Mouse (Mus musculus) heart, embryonic 16.5 days (tissue): ENCODE measurements around the gene Col5a1. TPM values are rescaled to one million over a fixed set of nuclear protein-coding genes. Genes with fewer than 3 reads are reported as not detected.

Source experiments
- ATAC-seq: fragments of 200-750 bp; cut with Nextera tagmentation; replicated peaks from 2 replicates; pipeline ENCODE4 v1.8.0; 2017; ENCODE audit warnings: moderate number of reproducible peaks; ENCODE audit not compliant: insufficient read depth, low FRiP score; ENCODE audit errors: extremely low read depth
- H3K27ac ChIP-seq: fragments of 300-500 bp; sonication (generic); 2 replicates; pipeline ENCODE4 v1.5.1; 2014; ENCODE audit warnings: mild to moderate bottlenecking, low read length, control low read depth, moderate library complexity
- H3K27me3 ChIP-seq: fragments of 300-500 bp; sonication (generic); 2 replicates; pipeline ENCODE4 v1.6.1; 2014; ENCODE audit warnings: low read length, mixed read lengths; ENCODE audit not compliant: control insufficient read depth, insufficient read depth
- H3K36me3 ChIP-seq: fragments of 300-500 bp; sonication (generic); 2 replicates; pipeline ENCODE4 v1.6.1; 2014; ENCODE audit not compliant: control insufficient read depth, insufficient read depth
- H3K4me1 ChIP-seq: fragments of 300-500 bp; sonication (generic); 2 replicates; pipeline ENCODE4 v1.6.1; 2014; ENCODE audit warnings: low read length, mixed read lengths; ENCODE audit not compliant: control insufficient read depth, insufficient read depth
- H3K4me2 ChIP-seq: fragments of 300-500 bp; sonication (generic); 2 replicates; pipeline ENCODE4 v1.6.1; 2014; ENCODE audit warnings: low read depth, mild to moderate bottlenecking, control low read depth, low read length
- H3K4me3 ChIP-seq: fragments of 300-500 bp; sonication (generic); 2 replicates; pipeline ENCODE4 v1.5.1; 2014; ENCODE audit warnings: mild to moderate bottlenecking, control low read depth, low read length
- H3K9ac ChIP-seq: fragments of 300-500 bp; sonication (generic); 2 replicates; pipeline ENCODE4 v1.6.1; 2014; ENCODE audit warnings: low read length, control low read depth
- H3K9me3 ChIP-seq: fragments of 300-500 bp; sonication (generic); replicated peaks from 2 replicates; pipeline ENCODE4 v1.6.1; 2016; ENCODE audit warnings: low read length; ENCODE audit not compliant: control insufficient read depth
- WGBS: fragments of 180-500 bp; shearing (Covaris S2); extraction: QIAGEN DNeasy Blood & Tissue Kit; methylation state at CpG from one replicate; pipeline ENCODE4 v1.1.7; 2014; 5-methylcytosine and 5-hydroxymethylcytosine counted together
- polyA plus RNA-seq: library from polyadenylated mRNA; unstranded; fragments of >200 nt; fragmentation: Nextera tagmentation; extraction: Ambion mirVana; gene quantifications from 2 replicates; pipeline ENCODE4 v1.2.1, GENCODE M21; 2015

Col5a1 gene
- polyA plus RNA-seq, 1 experiment from 2014 or later: 73.7 TPM

GRCm38 (mm10) chr2:27923718-27924117 lies 37.5 kb downstream of the Col5a1 start:
- Histone ChIP-seq H3K36me3 (no peaks in the 10 kb centered on the region), H3K9ac (no peak overlapping the region), H3K9me3 (no peaks in the 10 kb centered on the region), H3K4me1 (peaks cover 8% of the 10 kb centered on the region), H3K4me2 (no peak overlapping the region), H3K4me3 (no peak overlapping the region), H3K27me3 (no peaks in the 10 kb centered on the region), H3K27ac (no peak overlapping the region)
- 76% methylated on average over 6 of the region's 6 CpGs for WGBS
- ATAC-seq: no peak

GRCm38 (mm10) chr2:27924463-27924862 lies 38.2 kb downstream of the Col5a1 start:
- Histone ChIP-seq H3K4me1 (peaks cover 3% of the 10 kb centered on the region; the same call in 1 of the 2 replicates), H3K4me3 (no peak overlapping the region), H3K27me3 (no peaks in the 10 kb centered on the region), H3K27ac (no peak overlapping the region), H3K36me3 (no peaks in the 10 kb centered on the region), H3K9me3 (no peaks in the 10 kb centered on the region), H3K9ac (no peak overlapping the region), H3K4me2 (no peak overlapping the region)
- ATAC-seq: no peak
- WGBS: 71% methylated on average over 3 of the region's 3 CpGs

- Histone ChIP-seq H3K9me3 (no peaks in the 10 kb centered on the region), H3K4me1 (peaks cover 11% of the 10 kb centered on the region), H3K27ac (no peak overlapping the region), H3K36me3 (no peaks in the 10 kb centered on the region), H3K27me3 (no peaks in the 10 kb centered on the region), H3K9ac (no peak overlapping the region), H3K4me3 (no peak overlapping the region), H3K4me2 (no peak overlapping the region)
- no peak for ATAC-seq
- 41% methylated on average over 7 of the region's 7 CpGs for WGBS
These were observed 40.4 kb downstream of the Col5a1 start for GRCm38 (mm10) chr2:27926478-27927165.

GRCm38 (mm10) chr2:27930471-27931015 lies 44.3 kb downstream of the Col5a1 start:
- no peak overlapping the region for H3K4me2 ChIP-seq
- H3K4me3 ChIP-seq: no peak overlapping the region
- H3K9me3 ChIP-seq: no peaks in the 10 kb centered on the region
- peaks cover 38% of the 10 kb centered on the region for H3K4me1 ChIP-seq
- H3K27me3 ChIP-seq: no peaks in the 10 kb centered on the region
- no peaks in the 10 kb centered on the region for H3K36me3 ChIP-seq
- no peak for ATAC-seq
- WGBS: 80% methylated on average over 5 of the region's 5 CpGs
- H3K9ac ChIP-seq: no peak overlapping the region
- no peak overlapping the region for H3K27ac ChIP-seq

GRCm38 (mm10) chr2:27931130-27931529 lies 44.9 kb downstream of the Col5a1 start:
- Histone ChIP-seq H3K4me1 (peaks cover 44% of the 10 kb centered on the region), H3K4me3 (no peak overlapping the region), H3K9me3 (no peaks in the 10 kb centered on the region), H3K4me2 (no peak overlapping the region), H3K27ac (no peak overlapping the region), H3K27me3 (no peaks in the 10 kb centered on the region), H3K9ac (no peak overlapping the region), H3K36me3 (no peaks in the 10 kb centered on the region)
- 66% methylated on average over 6 of the region's 6 CpGs for WGBS
- no peak for ATAC-seq

- H3K9ac ChIP-seq: no peak overlapping the region
- H3K36me3 ChIP-seq: no peaks in the 10 kb centered on the region
- H3K27ac ChIP-seq: no peak overlapping the region; the same call in 1 of the 2 replicates
- WGBS: 50% methylated on average over 3 of the region's 3 CpGs
- no peaks in the 10 kb centered on the region for H3K27me3 ChIP-seq
- H3K4me1 ChIP-seq: peaks cover 52% of the 10 kb centered on the region
- ATAC-seq: no peak
- no peak overlapping the region for H3K4me2 ChIP-seq
- H3K9me3 ChIP-seq: no peaks in the 10 kb centered on the region
- H3K4me3 ChIP-seq: no peak overlapping the region
These were observed 45.7 kb downstream of the Col5a1 start for GRCm38 (mm10) chr2:27931971-27932370.

- peak overlapping the region; percentile 11 for H3K9ac ChIP-seq
- no peaks in the 10 kb centered on the region for H3K27me3 ChIP-seq
- peak overlapping the region; percentile 76 for H3K27ac ChIP-seq
- no peak overlapping the region for H3K4me3 ChIP-seq
- H3K36me3 ChIP-seq: no peaks in the 10 kb centered on the region
- no peaks in the 10 kb centered on the region for H3K9me3 ChIP-seq
- peak; percentile 62 for ATAC-seq
- H3K4me2 ChIP-seq: peak overlapping the region; percentile 45
- WGBS: 8% methylated on average over 11 of the region's 11 CpGs
- H3K4me1 ChIP-seq: peaks cover 55% of the 10 kb centered on the region
These were observed 48.0 kb downstream of the Col5a1 start for GRCm38 (mm10) chr2:27934269-27934668.

GRCm38 (mm10) chr2:27934831-27935230 lies 48.6 kb downstream of the Col5a1 start:
- Histone ChIP-seq H3K4me3 (no peak overlapping the region), H3K9me3 (no peaks in the 10 kb centered on the region), H3K27ac (peak overlapping the region; percentile 76), H3K4me1 (peaks cover 55% of the 10 kb centered on the region), H3K36me3 (no peaks in the 10 kb centered on the region), H3K4me2 (peak overlapping the region; percentile 45), H3K27me3 (no peaks in the 10 kb centered on the region), H3K9ac (peak overlapping the region; percentile 11)
- 34% methylated on average over 9 of the region's 9 CpGs for WGBS
- peak; percentile 35; the same call in 1 of the 2 replicates for ATAC-seq

GRCm38 (mm10) chr2:27935441-27935840 lies 49.2 kb downstream of the Col5a1 start:
- peaks cover 53% of the 10 kb centered on the region for H3K4me1 ChIP-seq
- no peak overlapping the region for H3K9ac ChIP-seq
- H3K27ac ChIP-seq: peak overlapping the region; percentile 76
- H3K27me3 ChIP-seq: no peaks in the 10 kb centered on the region
- H3K9me3 ChIP-seq: no peaks in the 10 kb centered on the region
- no peak overlapping the region for H3K4me3 ChIP-seq
- no peaks in the 10 kb centered on the region for H3K36me3 ChIP-seq
- ATAC-seq: no peak
- H3K4me2 ChIP-seq: no peak overlapping the region
- 86% methylated on average over 2 of the region's 2 CpGs for WGBS
